Mouse (Mus musculus) embryonic facial prominence, embryonic 15.5 days (tissue): Measurements from ENCODE around the gene Agap1. TPM values are rescaled to one million over a fixed set of nuclear protein-coding genes. Genes with fewer than 3 reads are reported as not detected.

Experiments
- ATAC-seq: fragments of 200-750 bp; cut with Nextera tagmentation; 2 replicates; pipeline ENCODE4 v1.8.0; 2017; ENCODE audit warnings: low read depth, moderate TSS enrichment; ENCODE audit not compliant: insufficient number of reproducible peaks, low FRiP score, low TSS enrichment
- H3K27ac ChIP-seq: fragments of 300-500 bp; sonication (generic); replicated peaks from 2 replicates; pipeline ENCODE4 v1.5.1; 2015; ENCODE audit warnings: mild to moderate bottlenecking, inconsistent platforms
- H3K27me3 ChIP-seq: fragments of 300-500 bp; sonication (generic); 2 replicates; pipeline ENCODE4 v1.6.1; 2015; ENCODE audit warnings: inconsistent platforms
- H3K36me3 ChIP-seq: fragments of 300-500 bp; sonication (generic); 2 replicates; pipeline ENCODE4 v1.6.1; 2015; ENCODE audit warnings: mild to moderate bottlenecking, inconsistent platforms
- H3K4me1 ChIP-seq: fragments of 300-500 bp; sonication (generic); 2 replicates; pipeline ENCODE4 v1.6.1; 2015; ENCODE audit warnings: inconsistent platforms
- H3K4me2 ChIP-seq: fragments of 300-500 bp; sonication (generic); replicated peaks from 2 replicates; pipeline ENCODE4 v1.6.1; 2015; ENCODE audit warnings: mild to moderate bottlenecking, inconsistent platforms
- H3K4me3 ChIP-seq: fragments of 300-500 bp; sonication (generic); replicated peaks from 2 replicates; pipeline ENCODE4 v1.5.1; 2015; ENCODE audit warnings: mild to moderate bottlenecking, inconsistent platforms
- H3K9ac ChIP-seq: fragments of 300-500 bp; sonication (generic); 2 replicates; pipeline ENCODE4 v1.6.1; 2015; ENCODE audit warnings: inconsistent platforms
- H3K9me3 ChIP-seq: fragments of 300-500 bp; sonication (generic); replicated peaks from 2 replicates; pipeline ENCODE4 v1.6.1; 2016; ENCODE audit warnings: inconsistent platforms
- WGBS: fragments of 180-500 bp; shearing (Covaris S2); methylation state at CpG from one replicate; pipeline ENCODE4 v1.1.7; 2015; 5-methylcytosine and 5-hydroxymethylcytosine counted together
- polyA plus RNA-seq: library from polyadenylated mRNA; unstranded; fragments of >200 nt; fragmentation: Nextera tagmentation; extraction: Ambion mirVana; gene quantifications from 2 replicates; pipeline ENCODE4 v1.2.1, GENCODE M21; 2015

Gene Agap1
- polyA plus RNA-seq, 1 experiment from 2014 or later: 13.4 TPM

DNA sequence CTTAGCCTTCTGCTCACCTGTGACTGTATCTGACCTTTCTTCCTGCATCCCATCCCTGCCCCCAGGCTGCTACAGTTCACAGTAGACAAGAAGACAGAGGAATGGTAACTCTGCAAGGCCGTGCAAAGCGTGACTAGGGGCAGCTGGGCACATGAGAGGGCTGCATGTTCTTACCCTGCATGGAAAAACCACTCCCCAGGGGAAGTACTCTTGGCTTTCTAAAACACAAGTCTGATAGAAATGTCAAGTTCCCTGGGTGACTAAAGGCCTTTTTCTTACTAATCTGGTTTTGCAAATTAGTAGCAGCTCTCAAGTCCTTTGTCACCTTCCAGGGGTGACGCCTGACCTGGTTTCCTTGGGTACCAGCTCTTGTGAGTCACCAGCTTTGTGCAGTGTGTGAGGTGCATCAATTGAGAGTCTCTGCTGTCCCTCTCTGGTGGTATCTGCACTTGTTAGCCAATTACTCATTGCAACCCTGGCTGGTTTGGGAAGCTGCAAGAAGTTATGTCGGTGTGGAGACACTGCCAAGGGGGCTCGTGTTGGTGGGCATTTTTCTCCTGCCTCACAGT is 246.6 kb downstream of the Agap1 start:
- ATAC-seq: no peak
- no peaks in the 10 kb centered on the region for H3K27me3 ChIP-seq
- H3K4me3 ChIP-seq: no peak overlapping the region
- H3K9me3 ChIP-seq: no peaks in the 10 kb centered on the region
- 0 out of 2 replicates have a peak, but pooled peaks cover 3% of the 10 kb centered on the region for H3K36me3 ChIP-seq
- no peak overlapping the region for H3K9ac ChIP-seq
- 73% methylated on average over 5 of the region's 5 CpGs for WGBS
- no peak overlapping the region for H3K4me2 ChIP-seq
- H3K27ac ChIP-seq: no peak overlapping the region
- H3K4me1 ChIP-seq: peaks cover 5% of the 10 kb centered on the region; the same call in 1 of the 2 replicates

DNA sequence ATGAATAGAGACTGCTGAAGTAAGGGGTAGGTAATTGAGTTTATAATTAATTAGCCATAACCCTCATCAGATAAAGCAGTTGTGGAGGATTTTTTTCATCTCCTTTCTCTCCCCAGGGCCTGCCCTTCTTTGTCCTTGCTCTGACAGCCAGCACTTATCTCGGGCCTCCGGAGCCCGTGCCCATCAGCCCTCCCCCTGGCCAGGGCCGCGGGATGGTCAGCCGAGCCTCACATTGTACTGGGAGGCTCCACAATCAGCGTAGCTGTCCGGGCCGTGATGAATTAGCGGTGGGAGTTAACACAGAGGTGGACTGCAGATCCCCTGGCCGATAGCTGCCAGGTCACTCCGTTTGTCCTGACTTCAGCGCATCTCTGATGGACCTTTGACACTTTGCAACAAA is 248.7 kb downstream of the Agap1 start:
- Histone ChIP-seq H3K36me3 (0 out of 2 replicates have a peak, but pooled peaks cover 2% of the 10 kb centered on the region), H3K4me1 (peaks cover 12% of the 10 kb centered on the region), H3K27ac (no peak overlapping the region), H3K4me2 (no peak overlapping the region), H3K9me3 (no peaks in the 10 kb centered on the region), H3K9ac (no peak overlapping the region), H3K4me3 (no peak overlapping the region), H3K27me3 (no peaks in the 10 kb centered on the region)
- no peak for ATAC-seq
- WGBS: 40% methylated on average over 13 of the region's 13 CpGs

DNA sequence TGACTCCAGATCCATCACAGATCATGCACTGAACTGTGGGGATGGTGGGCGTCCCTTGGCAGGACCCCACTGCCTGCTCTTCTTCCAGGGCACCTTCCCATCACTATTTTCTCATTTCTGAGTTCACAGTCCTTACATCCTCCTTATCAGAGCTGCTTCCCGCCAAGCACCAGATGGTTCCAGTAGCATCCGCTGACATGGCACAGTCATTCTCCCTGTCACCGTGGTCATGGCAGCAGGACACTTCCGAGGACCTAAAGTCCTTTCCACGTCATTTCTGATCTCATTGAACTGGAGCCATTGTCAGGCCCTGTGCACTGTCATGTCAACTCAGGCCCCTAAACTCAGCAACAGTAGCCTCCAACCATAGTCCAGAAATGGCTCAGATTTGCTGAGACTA is 251.1 kb downstream of the Agap1 start:
- Histone ChIP-seq H3K27me3 (no peaks in the 10 kb centered on the region), H3K9me3 (no peaks in the 10 kb centered on the region), H3K4me3 (no peak overlapping the region), H3K4me2 (no peak overlapping the region), H3K27ac (no peak overlapping the region), H3K4me1 (peaks cover 12% of the 10 kb centered on the region), H3K9ac (no peak overlapping the region), H3K36me3 (no peaks in the 10 kb centered on the region)
- ATAC-seq: no peak
- WGBS: 92% methylated on average over 6 of the region's 6 CpGs

DNA sequence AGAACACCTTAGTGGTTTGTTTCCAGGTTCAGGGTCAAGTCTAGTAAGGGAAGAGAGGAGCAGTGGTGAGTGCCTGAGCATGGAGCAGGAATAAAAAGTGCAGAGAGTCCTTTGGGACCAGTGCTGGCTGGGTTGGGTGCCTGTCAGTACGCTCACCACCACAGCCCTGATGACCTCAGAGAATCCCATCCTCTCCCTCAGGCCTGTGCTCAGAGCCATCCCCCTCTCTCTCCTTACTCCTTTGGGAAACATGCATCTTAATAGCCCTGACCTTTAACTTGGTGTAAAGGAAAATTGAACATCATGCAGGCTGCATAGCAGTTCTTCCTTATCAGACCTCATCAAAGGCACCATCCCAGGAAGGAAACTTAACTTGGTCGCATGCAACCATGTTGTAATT is 252.3 kb downstream of the Agap1 start:
- 86% methylated on average over 2 of the region's 2 CpGs for WGBS
- no peak for ATAC-seq
- H3K4me2 ChIP-seq: no peak overlapping the region
- H3K27me3 ChIP-seq: no peaks in the 10 kb centered on the region
- H3K27ac ChIP-seq: no peak overlapping the region
- no peak overlapping the region for H3K4me3 ChIP-seq
- no peak overlapping the region for H3K9ac ChIP-seq
- H3K4me1 ChIP-seq: peaks cover 7% of the 10 kb centered on the region
- H3K9me3 ChIP-seq: no peaks in the 10 kb centered on the region
- no peaks in the 10 kb centered on the region for H3K36me3 ChIP-seq

DNA sequence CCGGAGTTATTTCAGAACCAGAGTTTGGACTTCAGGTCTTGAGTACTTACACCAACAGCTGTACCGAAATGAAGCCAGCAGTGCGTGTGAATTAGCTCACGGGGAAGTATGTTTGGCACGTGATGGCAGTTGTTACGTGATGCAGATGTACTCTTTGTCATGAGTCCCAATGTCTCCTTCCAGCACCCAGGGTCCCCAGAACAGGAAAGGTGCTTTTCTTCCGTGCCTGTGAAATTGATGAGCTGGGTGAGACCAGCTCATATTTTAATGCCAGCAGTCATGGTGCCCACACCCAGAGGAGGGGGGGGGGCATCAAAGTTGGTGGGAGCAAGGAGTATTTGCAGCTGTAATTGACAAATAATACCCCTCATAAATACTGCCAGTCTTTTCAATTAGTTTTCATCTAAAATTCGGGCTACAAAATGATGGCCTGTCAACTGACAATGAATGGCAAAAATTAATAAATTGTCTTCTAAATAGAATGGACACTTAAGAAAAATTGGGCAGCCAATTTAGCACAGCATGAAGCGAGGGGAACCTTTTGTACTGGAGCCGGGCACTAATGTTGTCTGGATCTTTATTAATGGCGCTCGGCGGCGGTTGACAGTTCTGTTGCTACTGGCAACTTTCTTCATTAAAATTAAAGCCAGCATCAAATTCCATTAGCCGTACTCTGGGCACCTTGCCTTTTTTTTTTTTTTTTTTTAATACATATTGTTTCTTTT is 253.3 kb downstream of the Agap1 start:
- H3K4me1 ChIP-seq: peaks cover 7% of the 10 kb centered on the region
- no peak for ATAC-seq
- no peaks in the 10 kb centered on the region for H3K27me3 ChIP-seq
- no peak overlapping the region for H3K27ac ChIP-seq
- H3K4me2 ChIP-seq: no peak overlapping the region
- WGBS: 57% methylated on average over 15 of the region's 15 CpGs
- no peaks in the 10 kb centered on the region for H3K9me3 ChIP-seq
- no peaks in the 10 kb centered on the region for H3K36me3 ChIP-seq
- no peak overlapping the region for H3K9ac ChIP-seq
- H3K4me3 ChIP-seq: no peak overlapping the region

DNA sequence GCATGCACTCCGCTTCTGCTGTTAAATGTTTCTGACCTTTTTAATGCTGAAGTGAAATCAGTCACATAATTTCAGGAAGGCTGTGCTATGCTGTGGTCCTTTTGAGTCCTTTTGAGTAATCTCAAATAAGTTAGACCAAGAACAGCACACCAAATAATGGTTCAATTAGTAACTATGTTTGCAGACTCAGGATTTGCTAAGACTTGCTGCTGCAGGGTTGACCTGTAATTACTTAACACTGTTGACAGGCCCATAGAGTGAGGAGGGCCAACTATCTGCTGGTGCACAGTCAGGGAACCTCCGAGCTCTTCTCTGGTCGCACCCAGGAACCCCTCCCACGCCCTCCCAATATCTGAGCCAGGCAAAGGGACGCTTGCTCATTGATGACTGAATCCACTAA is 255.2 kb downstream of the Agap1 start:
- peaks cover 7% of the 10 kb centered on the region for H3K4me1 ChIP-seq
- H3K27ac ChIP-seq: no peak overlapping the region
- no peaks in the 10 kb centered on the region for H3K9me3 ChIP-seq
- no peaks in the 10 kb centered on the region for H3K27me3 ChIP-seq
- H3K9ac ChIP-seq: no peak overlapping the region
- 78% methylated on average over 5 of the region's 5 CpGs for WGBS
- H3K4me2 ChIP-seq: no peak overlapping the region
- H3K36me3 ChIP-seq: no peaks in the 10 kb centered on the region
- no peak for ATAC-seq
- H3K4me3 ChIP-seq: no peak overlapping the region

DNA sequence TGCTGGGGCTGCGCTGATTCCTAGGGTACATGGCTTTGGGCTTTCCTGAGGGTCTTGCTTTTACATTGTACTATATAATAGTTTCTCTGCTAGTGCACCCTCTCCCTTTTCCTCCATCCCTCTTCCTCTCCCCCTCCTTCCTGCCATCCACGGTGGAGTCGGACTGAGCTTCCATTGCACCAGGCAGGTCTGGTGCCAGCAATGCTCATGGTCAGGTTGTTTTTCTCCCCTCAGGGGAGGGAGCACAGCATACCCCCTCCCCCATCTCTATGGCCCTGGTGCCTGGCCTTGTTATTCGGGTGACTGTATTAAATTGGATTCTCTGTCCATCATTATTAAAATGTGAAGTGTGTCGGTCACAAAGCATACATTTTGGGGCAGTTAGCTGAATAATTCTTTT is 259.1 kb downstream of the Agap1 start:
- Histone ChIP-seq H3K4me2 (no peak overlapping the region), H3K27me3 (no peaks in the 10 kb centered on the region), H3K9ac (no peak overlapping the region), H3K9me3 (no peaks in the 10 kb centered on the region), H3K36me3 (no peaks in the 10 kb centered on the region), H3K27ac (no peak overlapping the region), H3K4me1 (no peaks in the 10 kb centered on the region), H3K4me3 (no peak overlapping the region)
- 50% methylated on average over 5 of the region's 5 CpGs for WGBS
- no peak for ATAC-seq

DNA sequence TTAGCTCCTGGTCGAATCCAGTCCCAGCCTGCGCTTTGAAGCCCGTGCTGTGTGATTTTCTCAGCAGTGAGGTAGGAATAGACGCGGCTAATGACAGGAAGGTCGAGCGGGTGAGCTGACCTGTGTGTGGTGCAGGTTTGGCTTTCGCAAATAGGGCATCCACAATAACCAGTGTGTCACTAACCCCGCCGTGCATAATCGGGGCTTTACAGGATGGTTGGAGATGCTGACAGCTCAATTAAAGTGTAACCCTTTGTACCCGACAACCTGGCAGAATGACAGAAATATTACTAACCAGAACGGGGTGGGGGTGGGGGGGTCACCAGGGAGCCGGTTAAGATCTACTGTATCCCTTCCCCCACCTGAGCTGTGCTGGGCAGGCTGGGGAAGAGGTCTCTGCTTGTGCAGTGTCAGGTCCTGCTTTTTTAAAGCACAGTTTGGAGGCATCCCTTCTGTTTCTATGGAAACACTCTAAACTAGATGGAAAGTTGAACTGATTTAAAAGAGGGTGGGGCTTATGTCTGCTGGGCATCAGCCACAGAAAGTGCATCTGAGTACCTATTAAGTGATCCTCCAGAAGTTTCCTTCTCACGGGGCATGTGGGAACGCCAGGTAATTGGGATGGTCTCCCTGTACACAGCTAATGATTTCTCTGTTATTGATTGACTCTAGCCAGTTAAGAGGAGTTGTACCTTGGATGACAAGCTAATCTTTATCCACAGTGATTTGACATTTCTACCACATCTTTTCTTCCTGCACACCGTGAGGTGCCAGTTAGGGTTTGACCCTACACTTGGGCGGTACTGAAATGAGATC is 259.8 kb downstream of the Agap1 start:
- Histone ChIP-seq H3K9me3 (no peaks in the 10 kb centered on the region), H3K36me3 (no peaks in the 10 kb centered on the region), H3K4me2 (no peak overlapping the region), H3K4me1 (no peaks in the 10 kb centered on the region), H3K9ac (no peak overlapping the region), H3K4me3 (no peak overlapping the region), H3K27ac (no peak overlapping the region), H3K27me3 (no peaks in the 10 kb centered on the region)
- 38% methylated on average over 18 of the region's 18 CpGs for WGBS
- no peak for ATAC-seq

DNA sequence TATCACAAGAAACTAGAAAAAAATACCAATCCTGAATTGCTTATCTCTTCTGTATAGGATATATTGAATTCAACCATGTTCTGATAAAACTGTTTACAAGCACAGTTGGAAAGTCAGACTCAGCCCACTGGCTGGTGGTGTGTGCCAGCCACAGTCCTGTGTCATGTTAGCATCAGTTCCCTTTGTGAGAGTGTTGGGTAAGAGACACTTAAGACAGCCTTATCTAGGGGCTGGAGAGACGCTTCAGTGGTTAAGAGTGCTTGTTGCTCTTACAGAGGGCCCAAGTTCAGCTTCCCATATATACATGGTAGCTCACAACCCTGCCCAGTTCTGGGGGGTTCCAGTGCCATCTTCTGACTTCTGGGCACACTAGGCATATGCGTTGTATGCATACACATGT is 261.6 kb downstream of the Agap1 start:
- WGBS: 89% methylated on average over 2 of the region's 2 CpGs
- no peak overlapping the region for H3K4me2 ChIP-seq
- ATAC-seq: no peak
- H3K27ac ChIP-seq: no peak overlapping the region
- H3K9me3 ChIP-seq: no peaks in the 10 kb centered on the region
- H3K9ac ChIP-seq: no peak overlapping the region
- no peaks in the 10 kb centered on the region for H3K4me1 ChIP-seq
- no peak overlapping the region for H3K4me3 ChIP-seq
- H3K36me3 ChIP-seq: no peaks in the 10 kb centered on the region
- H3K27me3 ChIP-seq: no peaks in the 10 kb centered on the region

DNA sequence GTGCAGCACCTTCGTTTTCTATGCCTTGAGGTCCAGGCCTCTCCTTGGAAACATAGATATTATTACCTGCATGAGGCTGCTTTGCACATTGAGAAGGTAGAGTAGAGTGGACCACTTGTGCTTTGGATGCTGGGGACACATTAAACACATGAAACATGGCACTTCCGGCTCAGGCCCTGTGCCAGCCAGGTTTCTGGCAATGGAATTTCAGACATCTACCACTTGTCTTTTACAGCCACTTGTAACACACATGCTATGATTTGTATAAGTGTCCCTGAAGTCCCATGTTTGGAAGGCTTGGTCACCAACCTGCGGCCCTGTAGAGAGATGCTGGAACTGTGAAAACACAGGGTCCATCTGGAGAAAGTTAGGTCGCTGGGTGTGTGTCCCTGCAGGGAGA is 262.5 kb downstream of the Agap1 start:
- H3K4me3 ChIP-seq: no peak overlapping the region
- no peaks in the 10 kb centered on the region for H3K27me3 ChIP-seq
- no peaks in the 10 kb centered on the region for H3K9me3 ChIP-seq
- no peaks in the 10 kb centered on the region for H3K4me1 ChIP-seq
- H3K9ac ChIP-seq: no peak overlapping the region
- WGBS: 88% methylated on average over 4 of the region's 4 CpGs
- ATAC-seq: no peak
- no peak overlapping the region for H3K4me2 ChIP-seq
- H3K36me3 ChIP-seq: no peaks in the 10 kb centered on the region
- no peak overlapping the region for H3K27ac ChIP-seq

DNA sequence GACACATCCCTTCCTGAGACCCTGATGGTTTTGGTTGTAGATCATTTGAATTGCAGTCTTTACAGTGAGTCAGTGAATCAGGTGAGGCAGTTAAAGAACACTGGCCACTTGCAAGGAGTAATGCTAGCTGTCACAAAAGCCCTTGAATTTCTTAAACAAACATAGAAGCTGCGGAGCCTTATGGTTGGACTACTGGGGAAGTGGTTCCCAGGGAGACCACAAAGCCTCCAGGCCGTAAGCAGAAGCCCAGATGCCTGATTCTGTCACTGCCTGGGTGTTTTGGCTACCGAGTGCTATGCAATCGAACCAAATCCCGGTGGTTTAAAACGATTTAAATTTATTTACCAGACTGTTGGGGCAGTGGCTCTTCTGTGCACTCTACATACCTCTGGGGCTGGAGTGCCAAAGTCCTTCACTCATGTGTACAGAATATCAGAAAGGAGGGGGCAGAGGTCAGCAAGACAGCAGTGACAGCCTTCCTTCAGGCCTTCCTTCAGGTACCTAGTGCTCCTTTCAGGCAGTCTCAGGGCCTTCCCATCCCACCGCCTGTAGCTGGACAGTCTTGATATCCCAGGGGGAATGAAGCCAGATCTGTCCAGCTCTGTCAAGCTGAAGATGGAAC is 264.3 kb downstream of the Agap1 start:
- Histone ChIP-seq H3K9ac (no peak overlapping the region), H3K4me2 (no peak overlapping the region), H3K27me3 (no peaks in the 10 kb centered on the region), H3K9me3 (no peaks in the 10 kb centered on the region), H3K4me1 (peaks cover 9% of the 10 kb centered on the region), H3K36me3 (no peaks in the 10 kb centered on the region), H3K27ac (no peak overlapping the region), H3K4me3 (no peak overlapping the region)
- no peak for ATAC-seq
- WGBS: 56% methylated on average over 7 of the region's 7 CpGs
